Mouse (Mus musculus): Measurements from ENCODE around the gene Gm10392. TPM values are rescaled to one million over a fixed set of nuclear protein-coding genes. Genes with fewer than 3 reads are reported as not detected.

Gm10392 gene
- total and polyA plus RNA-seq, 3 experiments = 0.10 to 0.27 TPM; not detected in 1

GRCm38 (mm10) chr11:77491502-77492291 lies 27.3 kb downstream of the Gm10392 start:
- peaks cover 2 to 41% of the 10 kb centered on the region in 2 experiments; a peak in 3 of 4 replicates for H3K4me1 ChIP-seq (ENCODE audit: control insufficient read depth in 1 of 2, insufficient read depth in 2 of 2, low read length in 2 of 2)

GRCm38 (mm10) chr11:77491123-77491501 lies 27.9 kb downstream of the Gm10392 start:
- Histone ChIP-seq H3K27me3 (ENCODE audit: control insufficient read depth in 1 of 2, insufficient read depth in 2 of 2, low read length in 2 of 2) (no peaks in the 10 kb centered on the region), H3K4me3 (ENCODE audit: control insufficient read depth in 1 of 2, insufficient read depth in 1 of 2, low read depth in 2 of 2, low read length in 2 of 2) (peak overlapping the region; percentile 86 to 90), H3K27ac (ENCODE audit: control insufficient read depth, low read depth, low read length) (peak overlapping the region; percentile 96), H3K4me1 (ENCODE audit: control insufficient read depth in 1 of 2, insufficient read depth in 2 of 2, low read length in 2 of 2) (peaks cover 2 to 41% of the 10 kb centered on the region in 2 experiments; a peak in 3 of 4 replicates), H3K79me2 (ENCODE audit: control insufficient read depth, insufficient read depth, low read length, poor library complexity) (peaks cover 62% of the 10 kb centered on the region), H3K9ac (ENCODE audit: control insufficient read depth, low read depth, low read length, poor library complexity, severe bottlenecking) (peak overlapping the region; percentile 93), H3K9me3 (replicated peaks; ENCODE audit: insufficient read depth, low read length) (no peaks in the 10 kb centered on the region), H3K36me3 (ENCODE audit: control insufficient read depth in 1 of 2, insufficient read depth in 2 of 2, low read length in 2 of 2) (peaks cover 0 to 33% of the 10 kb centered on the region in 2 experiments; a peak in 2 of 4 replicates)
- peak; percentile 95 for DNase-seq (ENCODE audit: low read depth, low spot score)
- peak; percentile 73; the same call in 1 of the 2 replicates for TF ChIP-seq SIN3A (IDR thresholded peaks at IDR 0.05; ENCODE audit: low read length)
- no peak for TF ChIP-seq POLR2AphosphoS5 (IDR thresholded peaks at IDR 0.05; ENCODE audit: borderline replicate concordance, low read depth, low read length)
- TF ChIP-seq MYB (IDR thresholded peaks at IDR 0.05; ENCODE audit: low read depth, low read length) = no peak
- TF ChIP-seq ZMIZ1 (IDR thresholded peaks at IDR 0.05; ENCODE audit: low read depth, low read length) = no peak; the same call in 1 of the 2 replicates
- TF ChIP-seq BHLHE40 (IDR thresholded peaks at IDR 0.05; ENCODE audit: borderline replicate concordance, low read depth, low read length) = 0 out of 2 replicates have a peak, but pooled peaks have one; percentile 23
- TF ChIP-seq TAL1 (IDR thresholded peaks at IDR 0.05; ENCODE audit: low read length) = no peak
- TF ChIP-seq ZC3H11A (IDR thresholded peaks at IDR 0.05; ENCODE audit: low read depth, low read length) = peak; percentile 69
- peak in 1 of 2 experiments; percentile 37; a peak in 2 of 4 replicates for TF ChIP-seq EP300 (IDR thresholded peaks at IDR 0.05; ENCODE audit: low read depth in 1 of 2, low read length in 2 of 2)
- no peak for TF ChIP-seq JUND (IDR thresholded peaks at IDR 0.05; ENCODE audit: low read depth, low read length)
- TF ChIP-seq CHD1 (IDR thresholded peaks at IDR 0.05; ENCODE audit: low read depth, low read length) = no peak
- no peak for TF ChIP-seq MEF2A (IDR thresholded peaks at IDR 0.05; ENCODE audit: extremely low read depth, insufficient replicate concordance, low read depth, low read length, poor library complexity, severe bottlenecking)
- TF ChIP-seq ZNF384 (IDR thresholded peaks at IDR 0.05; ENCODE audit: low read depth, low read length) = no peak
- no peak for TF ChIP-seq MAFK (IDR thresholded peaks at IDR 0.05; ENCODE audit: borderline replicate concordance, low read depth, low read length)
- TF ChIP-seq MAZ (IDR thresholded peaks at IDR 0.05; ENCODE audit: low read depth, low read length) = peak; percentile 99
- TF ChIP-seq ELF1 (IDR thresholded peaks at IDR 0.05; ENCODE audit: low read depth, low read length) = no peak; the same call in 1 of the 2 replicates
- TF ChIP-seq POLR2A (IDR thresholded peaks at IDR 0.05; ENCODE audit: control insufficient read depth in 1 of 2, insufficient read depth in 1 of 2, low read depth in 1 of 2, low read length in 2 of 2, poor library complexity in 1 of 2) = no peak
- no peak for TF ChIP-seq MAX (IDR thresholded peaks at IDR 0.05; ENCODE audit: low read length)
- TF ChIP-seq CHD2 (IDR thresholded peaks at IDR 0.05; ENCODE audit: low read length) = no peak
- TF ChIP-seq UBTF (IDR thresholded peaks at IDR 0.05; ENCODE audit: borderline replicate concordance, insufficient read depth, low read depth, low read length) = peak; percentile 36; the same call in 1 of the 2 replicates

More at GRCm38 (mm10) chr11:77491502-77492291, 27.3 kb downstream of the Gm10392 start:
- TF ChIP-seq SIN3A (IDR thresholded peaks at IDR 0.05; ENCODE audit: low read length) (peak; percentile 38), POLR2A (IDR thresholded peaks at IDR 0.05; ENCODE audit: control insufficient read depth in 1 of 2, insufficient read depth in 1 of 2, low read depth in 1 of 2, low read length in 2 of 2, poor library complexity in 1 of 2) (peak in 1 of 2 experiments; percentile 48; a peak in 2 of 4 replicates), ZMIZ1 (IDR thresholded peaks at IDR 0.05; ENCODE audit: low read depth, low read length) (0 out of 2 replicates have a peak, but pooled peaks have one; percentile 28), POLR2AphosphoS2 (IDR thresholded peaks at IDR 0.05; ENCODE audit: low read length) (peak; percentile 74), ZNF384 (IDR thresholded peaks at IDR 0.05; ENCODE audit: low read depth, low read length) (no peak), NELFE (IDR thresholded peaks at IDR 0.05; ENCODE audit: low read depth, low read length) (peak; percentile 44; the same call in 1 of the 2 replicates), HCFC1 (IDR thresholded peaks at IDR 0.05; ENCODE audit: low read depth, low read length) (no peak; the same call in 1 of the 2 replicates), USF2 (IDR thresholded peaks at IDR 0.05; ENCODE audit: borderline replicate concordance in 1 of 2, insufficient read depth in 1 of 2, low read depth in 1 of 2, low read length in 2 of 2) (no peak), BHLHE40 (IDR thresholded peaks at IDR 0.05; ENCODE audit: borderline replicate concordance, low read depth, low read length) (0 out of 2 replicates have a peak, but pooled peaks have one; percentile 6), EP300 (IDR thresholded peaks at IDR 0.05; ENCODE audit: low read depth in 1 of 2, low read length in 2 of 2) (no peak; a peak in 1 of 4 replicates), ETS1 (IDR thresholded peaks at IDR 0.05; ENCODE audit: low read depth, low read length) (peak; percentile 25), MEF2A (IDR thresholded peaks at IDR 0.05; ENCODE audit: extremely low read depth, insufficient replicate concordance, low read depth, low read length, poor library complexity, severe bottlenecking) (no peak), POLR2AphosphoS5 (IDR thresholded peaks at IDR 0.05; ENCODE audit: borderline replicate concordance, low read depth, low read length) (no peak), MAX (IDR thresholded peaks at IDR 0.05; ENCODE audit: low read length) (peak; percentile 97), E2F4 (IDR thresholded peaks at IDR 0.05; ENCODE audit: borderline replicate concordance, low read depth, low read length) (no peak), CHD1 (IDR thresholded peaks at IDR 0.05; ENCODE audit: low read depth, low read length) (no peak), USF1 (IDR thresholded peaks at IDR 0.05; ENCODE audit: low read depth, low read length) (peak; percentile 49; the same call in 1 of the 2 replicates), MAZ (IDR thresholded peaks at IDR 0.05; ENCODE audit: low read depth, low read length) (peak; percentile 12; the same call in 1 of the 2 replicates), MXI1 (IDR thresholded peaks at IDR 0.05; ENCODE audit: low read depth, low read length) (peak; percentile 93), TBP (IDR thresholded peaks at IDR 0.05; ENCODE audit: low read depth, low read length) (peak; percentile 20; the same call in 1 of the 2 replicates), ZKSCAN1 (IDR thresholded peaks at IDR 0.05; ENCODE audit: low read depth, low read length) (no peak), MYC (IDR thresholded peaks at IDR 0.05; ENCODE audit: low read depth, low read length) (peak; percentile 84; the same call in 1 of the 2 replicates), JUND (IDR thresholded peaks at IDR 0.05; ENCODE audit: low read depth, low read length) (no peak)
- Histone ChIP-seq H3K27me3 (ENCODE audit: control insufficient read depth in 1 of 2, insufficient read depth in 2 of 2, low read length in 2 of 2) (no peaks in the 10 kb centered on the region), H3K4me3 (ENCODE audit: control insufficient read depth in 1 of 2, insufficient read depth in 1 of 2, low read depth in 2 of 2, low read length in 2 of 2) (peak overlapping the region; percentile 86 to 90), H3K9me3 (replicated peaks; ENCODE audit: insufficient read depth, low read length) (no peaks in the 10 kb centered on the region), H3K9ac (ENCODE audit: control insufficient read depth, low read depth, low read length, poor library complexity, severe bottlenecking) (peak overlapping the region; percentile 93), H3K27ac (ENCODE audit: control insufficient read depth, low read depth, low read length) (peak overlapping the region; percentile 96), H3K79me2 (ENCODE audit: control insufficient read depth, insufficient read depth, low read length, poor library complexity) (peaks cover 59% of the 10 kb centered on the region), H3K36me3 (ENCODE audit: control insufficient read depth in 1 of 2, insufficient read depth in 2 of 2, low read length in 2 of 2) (peaks cover 0 to 31% of the 10 kb centered on the region in 2 experiments; a peak in 2 of 4 replicates)
- DNase-seq (ENCODE audit: low read depth, low spot score) = peak; percentile 94
